Mouse (Mus musculus): Measurements from ENCODE around the gene Lins1. TPM values are rescaled to one million over a fixed set of nuclear protein-coding genes. Genes with fewer than 3 reads are reported as not detected.

The Lins1 gene
- polyA plus RNA-seq, 1 experiment from 2014 or later, result 2.6 TPM

DNA sequence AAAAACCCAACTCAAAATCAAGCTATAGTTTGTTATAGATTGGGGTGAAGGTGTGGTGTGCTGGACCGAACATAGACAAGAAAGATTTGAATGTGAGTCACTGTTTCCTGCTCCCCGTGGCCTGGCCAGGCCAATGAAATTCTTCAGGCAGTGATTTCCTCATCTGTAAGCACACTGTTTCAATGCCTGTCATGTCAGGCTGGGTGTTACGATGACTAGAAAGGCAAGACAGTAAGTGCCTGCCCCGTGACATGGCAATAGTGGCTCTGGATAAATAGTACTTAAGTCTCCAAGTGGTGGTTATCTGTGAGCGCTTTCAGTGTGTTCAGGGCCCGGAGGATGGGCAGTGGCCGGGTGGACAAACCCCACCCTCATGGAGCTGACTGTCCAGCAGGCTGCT, 57.3 kb downstream of the Lins1 start:
- Histone ChIP-seq H3K36me3 (replicated peaks; ENCODE audit: insufficient read depth, low read length) (no peaks in the 10 kb centered on the region), H3K9ac (replicated peaks) (no peak overlapping the region), H3K27ac (ENCODE audit: low read depth) (no peak overlapping the region), H3K4me3 (ENCODE audit: low read depth, low read length) (no peak overlapping the region), H3K4me2 (ENCODE audit: low read depth, low read length) (no peak overlapping the region), H3K9me3 (ENCODE audit: low read length) (no peaks in the 10 kb centered on the region), H3K27me3 (ENCODE audit: insufficient read depth, low read length) (no peaks in the 10 kb centered on the region), H3K4me1 (ENCODE audit: insufficient read depth) (no peaks in the 10 kb centered on the region)
- no peak for DNase-seq
- TF ChIP-seq CTCF (IDR thresholded peaks at IDR 0.05; ENCODE audit: low read depth), result no peak
- TF ChIP-seq EP300 (IDR thresholded peaks at IDR 0.05; ENCODE audit: low read depth), result no peak
- WGBS (ENCODE audit: insufficient replicate concordance), result 61% methylated on average over 7 of the region's 7 CpGs
- no peak for ATAC-seq

- TF ChIP-seq EP300 (IDR thresholded peaks at IDR 0.05; ENCODE audit: low read depth) (no peak), CTCF (IDR thresholded peaks at IDR 0.05; ENCODE audit: low read depth) (no peak)
- H3K36me3 ChIP-seq (replicated peaks; ENCODE audit: insufficient read depth, low read length), result no peaks in the 10 kb centered on the region
- no peaks in the 10 kb centered on the region for H3K9me3 ChIP-seq (ENCODE audit: low read length)
- H3K4me3 ChIP-seq (ENCODE audit: low read depth, low read length), result no peak overlapping the region
- no peaks in the 10 kb centered on the region for H3K27me3 ChIP-seq (ENCODE audit: insufficient read depth, low read length)
- ATAC-seq, result no peak
- no peak overlapping the region for H3K27ac ChIP-seq (ENCODE audit: low read depth)
- DNase-seq, result no peak
- H3K9ac ChIP-seq (replicated peaks), result no peak overlapping the region
- H3K4me1 ChIP-seq (ENCODE audit: insufficient read depth), result no peaks in the 10 kb centered on the region
- H3K4me2 ChIP-seq (ENCODE audit: low read depth, low read length), result no peak overlapping the region
- 67% methylated on average over 1 of the region's 1 CpGs for WGBS (ENCODE audit: insufficient replicate concordance)
Measured at GRCm38 (mm10) chr7:66749998-66750397, 60.3 kb downstream of the Lins1 start.

DNA sequence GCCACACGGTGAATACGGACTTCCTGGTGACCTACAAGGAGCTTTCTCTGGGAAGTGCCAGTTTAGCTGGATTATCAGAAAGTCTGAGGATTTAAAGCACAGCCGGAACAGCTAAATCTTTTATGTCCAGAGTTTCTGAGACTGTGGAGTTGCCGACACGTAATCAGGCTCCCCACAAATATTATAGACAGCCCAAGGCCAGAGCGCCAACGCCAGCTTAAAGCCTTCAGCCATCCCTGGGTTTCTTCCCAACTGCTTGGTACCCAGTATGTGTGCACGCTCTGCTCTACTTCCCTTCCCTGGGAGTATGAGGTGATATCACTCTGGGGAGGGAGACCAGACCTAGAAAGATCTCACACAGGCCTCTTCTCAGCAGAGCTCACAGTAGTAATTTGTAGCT, 64.1 kb downstream of the Lins1 start:
- no peaks in the 10 kb centered on the region for H3K27me3 ChIP-seq (ENCODE audit: insufficient read depth, low read length)

GRCm38 (mm10) chr7:66755611-66756010, 65.9 kb downstream of the Lins1 start:
- Histone ChIP-seq H3K9me3 (ENCODE audit: low read length) (no peaks in the 10 kb centered on the region), H3K4me3 (ENCODE audit: low read depth, low read length) (no peak overlapping the region), H3K27ac (ENCODE audit: low read depth) (no peak overlapping the region), H3K27me3 (ENCODE audit: insufficient read depth, low read length) (no peaks in the 10 kb centered on the region), H3K9ac (replicated peaks) (no peak overlapping the region), H3K4me1 (ENCODE audit: insufficient read depth) (no peaks in the 10 kb centered on the region), H3K36me3 (replicated peaks; ENCODE audit: insufficient read depth, low read length) (no peaks in the 10 kb centered on the region), H3K4me2 (ENCODE audit: low read depth, low read length) (no peak overlapping the region)
- ATAC-seq (no peak), DNase-seq (no peak)
- 68% methylated on average over 7 of the region's 7 CpGs for WGBS (ENCODE audit: insufficient replicate concordance)
- TF ChIP-seq EP300 (IDR thresholded peaks at IDR 0.05; ENCODE audit: low read depth), result no peak
- TF ChIP-seq CTCF (IDR thresholded peaks at IDR 0.05; ENCODE audit: low read depth), result no peak

More for the DNA sequence above, 64.1 kb downstream of the Lins1 start:
- H3K4me3 ChIP-seq (ENCODE audit: low read depth, low read length), result no peak overlapping the region
- no peak for ATAC-seq
- DNase-seq, result no peak
- no peaks in the 10 kb centered on the region for H3K36me3 ChIP-seq (replicated peaks; ENCODE audit: insufficient read depth, low read length)
- H3K4me2 ChIP-seq (ENCODE audit: low read depth, low read length), result no peak overlapping the region
- 77% methylated on average over 8 of the region's 8 CpGs for WGBS (ENCODE audit: insufficient replicate concordance)
- no peaks in the 10 kb centered on the region for H3K4me1 ChIP-seq (ENCODE audit: insufficient read depth)
- no peak overlapping the region for H3K27ac ChIP-seq (ENCODE audit: low read depth)
- no peak for TF ChIP-seq EP300 (IDR thresholded peaks at IDR 0.05; ENCODE audit: low read depth)
- TF ChIP-seq CTCF (IDR thresholded peaks at IDR 0.05; ENCODE audit: low read depth), result no peak
- H3K9ac ChIP-seq (replicated peaks), result no peak overlapping the region
- no peaks in the 10 kb centered on the region for H3K9me3 ChIP-seq (ENCODE audit: low read length)

Other genes with a start within 250 kb of the Lins1 start
- gene Asb7, start 293 bp upstream of the Lins1 start, polyA plus RNA-seq (2015; fragmentation: Nextera tagmentation; extraction: Ambion mirVana), result 3.5 and 3.8 TPM in 2 replicates
- gene Cers3, start 53.6 kb downstream of the Lins1 start, polyA plus RNA-seq (2015; fragmentation: Nextera tagmentation; extraction: Ambion mirVana), result not detected in 2 replicates
- gene Adamts17, start 149.8 kb downstream of the Lins1 start, polyA plus RNA-seq (2015; fragmentation: Nextera tagmentation; extraction: Ambion mirVana), result 0.02 and 0.05 TPM in 2 replicates